Mouse (Mus musculus) heart, embryonic 14.5 days (tissue): Measurements from ENCODE around the gene Rimkla. TPM values are rescaled to one million over a fixed set of nuclear protein-coding genes. Genes with fewer than 3 reads are reported as not detected.

ENCODE experiments used
- ATAC-seq: fragments of 200-750 bp; cut with Nextera tagmentation; 2 replicates; pipeline ENCODE4 v1.8.0; 2017; ENCODE audit warnings: low read depth, moderate TSS enrichment; ENCODE audit not compliant: insufficient number of reproducible peaks, insufficient read depth, low FRiP score
- H3K27ac ChIP-seq, 2 experiments: fragments of 200-500 bp in 1 of 2; fragments of 300-500 bp in 1 of 2; sonication (generic) in 1 of 2; replicated peaks in 1 of 2; 2 replicates each; pipeline ENCODE4 v1.5.1; 2012 to 2014; ENCODE audit warnings: low read depth in 2 of 2, low read length in 2 of 2, control low read depth in 1 of 2, mild to moderate bottlenecking in 1 of 2, mixed read lengths in 1 of 2; ENCODE audit not compliant: control insufficient read depth in 1 of 2, insufficient read depth in 1 of 2
- H3K27me3 ChIP-seq: fragments of 300-500 bp; sonication (generic); 2 replicates; pipeline ENCODE4 v1.6.1; 2014; ENCODE audit warnings: mild to moderate bottlenecking, low read length, control low read depth; ENCODE audit not compliant: control insufficient read depth, insufficient read depth
- H3K36me3 ChIP-seq: fragments of 300-500 bp; sonication (generic); 2 replicates; pipeline ENCODE4 v1.6.1; 2014; ENCODE audit warnings: mild to moderate bottlenecking, control low read depth, low read length, mixed read lengths; ENCODE audit not compliant: control insufficient read depth, insufficient read depth
- H3K4me1 ChIP-seq, 2 experiments: fragments of 200-500 bp in 1 of 2; fragments of 300-500 bp in 1 of 2; sonication (generic) in 1 of 2; 2 replicates each; pipeline ENCODE4 v1.6.1; 2012 to 2014; ENCODE audit warnings: low read length in 2 of 2, control low read depth in 1 of 2, mixed read lengths in 1 of 2; ENCODE audit not compliant: control insufficient read depth in 2 of 2, insufficient read depth in 2 of 2
- H3K4me2 ChIP-seq: fragments of 300-500 bp; sonication (generic); 2 replicates; pipeline ENCODE4 v1.6.1; 2014; ENCODE audit warnings: mild to moderate bottlenecking, low read length
- H3K4me3 ChIP-seq, 2 experiments: fragments of 200-500 bp in 1 of 2; fragments of 300-500 bp in 1 of 2; sonication (generic) in 1 of 2; 2 replicates each; pipeline ENCODE4 v1.5.1; 2012 to 2014; ENCODE audit warnings: low read length in 2 of 2, mild to moderate bottlenecking in 2 of 2, control low read depth in 1 of 2, low read depth in 1 of 2, moderate library complexity in 1 of 2; ENCODE audit not compliant: control insufficient read depth in 1 of 2, insufficient read depth in 1 of 2
- H3K9ac ChIP-seq: fragments of 300-500 bp; sonication (generic); 2 replicates; pipeline ENCODE4 v1.6.1; 2014; ENCODE audit warnings: mild to moderate bottlenecking, low read length
- H3K9me3 ChIP-seq: fragments of 300-500 bp; sonication (generic); 2 replicates; pipeline ENCODE4 v1.6.1; 2016; ENCODE audit warnings: low read length, control low read depth; ENCODE audit not compliant: control insufficient read depth
- WGBS: fragments of 180-500 bp; shearing (Covaris S2); extraction: QIAGEN DNeasy Blood & Tissue Kit; methylation state at CpG from one replicate; pipeline ENCODE4 v1.1.7; 2014; 5-methylcytosine and 5-hydroxymethylcytosine counted together
- polyA plus RNA-seq: library from polyadenylated mRNA; unstranded; fragments of >200 nt; fragmentation: Nextera tagmentation; extraction: Ambion mirVana; gene quantifications from 2 replicates; pipeline ENCODE4 v1.2.1, GENCODE M21; 2014

The Rimkla gene
- polyA plus RNA-seq, 1 experiment from 2014 or later: 5.7 TPM

- Histone ChIP-seq H3K36me3 (no peaks in the 10 kb centered on the region), H3K4me2 (0 out of 2 replicates have a peak overlapping the region, but pooled peaks have one; percentile 8), H3K4me1 (peaks cover 6 to 17% of the 10 kb centered on the region in 2 experiments), H3K9ac (0 out of 2 replicates have a peak overlapping the region, but pooled peaks have one; percentile 30), H3K27me3 (no peaks in the 10 kb centered on the region), H3K27ac (no peak overlapping the region), H3K9me3 (peaks cover 4% of the 10 kb centered on the region; the same call in 1 of the 2 replicates), H3K4me3 (no peak overlapping the region)
- WGBS: 11% methylated on average over 6 of the region's 6 CpGs
- ATAC-seq: no peak
These were observed 38.9 kb downstream of the Rimkla start for GRCm38 (mm10) chr4:119453533-119453932.

GRCm38 (mm10) chr4:119453128-119453527 is 39.3 kb downstream of the Rimkla start:
- 48% methylated on average over 5 of the region's 5 CpGs for WGBS
- Histone ChIP-seq H3K27ac (no peak overlapping the region), H3K4me1 (peaks cover 6 to 17% of the 10 kb centered on the region in 2 experiments), H3K4me2 (0 out of 2 replicates have a peak overlapping the region, but pooled peaks have one; percentile 8), H3K4me3 (no peak overlapping the region), H3K9me3 (peaks cover 4% of the 10 kb centered on the region; the same call in 1 of the 2 replicates), H3K9ac (0 out of 2 replicates have a peak overlapping the region, but pooled peaks have one; percentile 30), H3K36me3 (no peaks in the 10 kb centered on the region), H3K27me3 (no peaks in the 10 kb centered on the region)
- no peak for ATAC-seq

GRCm38 (mm10) chr4:119450436-119450835 is 42.0 kb downstream of the Rimkla start:
- WGBS: 67% methylated on average over 7 of the region's 7 CpGs
- Histone ChIP-seq H3K9me3 (peaks cover 3% of the 10 kb centered on the region; the same call in 1 of the 2 replicates), H3K36me3 (no peaks in the 10 kb centered on the region), H3K4me3 (no peak overlapping the region), H3K9ac (no peak overlapping the region), H3K4me1 (peaks cover 6 to 13% of the 10 kb centered on the region in 2 experiments), H3K27me3 (no peaks in the 10 kb centered on the region), H3K27ac (no peak overlapping the region), H3K4me2 (no peak overlapping the region)
- no peak for ATAC-seq

DNA sequence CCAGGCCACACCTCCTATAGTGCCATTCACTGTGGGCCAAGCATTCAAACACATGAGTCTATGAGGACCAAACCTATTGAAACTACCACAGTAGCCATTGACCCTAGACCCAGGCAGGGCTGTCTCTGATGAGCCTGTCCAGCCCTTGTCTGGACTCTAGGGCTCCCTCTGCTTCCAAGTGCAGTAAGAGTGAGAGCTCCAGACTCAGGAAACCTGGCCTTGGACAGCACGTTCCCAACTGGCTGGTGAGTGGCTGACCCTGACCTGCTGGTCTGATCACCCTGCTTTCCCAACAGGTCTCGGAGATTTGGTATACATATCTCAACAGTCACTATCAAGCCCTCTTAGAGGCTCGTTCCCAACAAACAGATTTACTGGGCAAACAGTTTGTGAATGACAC is 44.6 kb downstream of the Rimkla start:
- no peak overlapping the region for H3K27ac ChIP-seq
- ATAC-seq: no peak
- H3K9me3 ChIP-seq: no peaks in the 10 kb centered on the region
- 78% methylated on average over 3 of the region's 3 CpGs for WGBS
- no peak overlapping the region for H3K9ac ChIP-seq
- H3K4me2 ChIP-seq: no peak overlapping the region
- H3K36me3 ChIP-seq: no peaks in the 10 kb centered on the region
- H3K4me3 ChIP-seq: no peak overlapping the region
- peaks cover 0 to 4% of the 10 kb centered on the region in 2 experiments; a peak in 1 of 4 replicates for H3K4me1 ChIP-seq
- no peaks in the 10 kb centered on the region for H3K27me3 ChIP-seq

DNA sequence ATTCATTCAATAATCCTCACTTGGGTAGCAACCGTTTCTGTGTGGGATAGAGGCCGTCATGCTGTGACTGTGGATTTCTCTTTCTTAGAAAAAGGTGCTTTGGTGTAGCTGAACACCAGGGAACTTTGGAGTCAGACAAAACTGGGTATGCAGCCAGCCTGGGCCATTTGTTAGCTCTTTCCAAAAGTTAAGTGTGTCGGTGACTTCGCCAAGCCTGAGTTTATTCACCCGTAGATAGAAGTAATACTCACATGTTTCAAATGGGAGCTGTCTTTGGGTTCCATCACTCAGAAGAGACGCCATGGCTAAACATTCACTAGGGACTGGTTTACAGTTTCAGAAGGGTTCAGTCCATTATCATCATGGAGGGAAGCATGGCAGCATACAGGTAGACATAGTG is 45.2 kb downstream of the Rimkla start:
- ATAC-seq: no peak
- no peaks in the 10 kb centered on the region for H3K27me3 ChIP-seq
- no peak overlapping the region for H3K9ac ChIP-seq
- no peak overlapping the region for H3K4me2 ChIP-seq
- no peak overlapping the region for H3K4me3 ChIP-seq
- peaks cover 0 to 2% of the 10 kb centered on the region in 2 experiments; a peak in 1 of 4 replicates for H3K4me1 ChIP-seq
- 89% methylated on average over 6 of the region's 6 CpGs for WGBS
- no peak overlapping the region for H3K27ac ChIP-seq
- no peaks in the 10 kb centered on the region for H3K36me3 ChIP-seq
- H3K9me3 ChIP-seq: no peaks in the 10 kb centered on the region

GRCm38 (mm10) chr4:119442539-119442938 is 49.9 kb downstream of the Rimkla start:
- H3K27ac ChIP-seq: no peak overlapping the region
- no peak for ATAC-seq
- H3K36me3 ChIP-seq: no peaks in the 10 kb centered on the region
- H3K9ac ChIP-seq: no peak overlapping the region
- 51% methylated on average over 6 of the region's 6 CpGs for WGBS
- no peak overlapping the region for H3K4me2 ChIP-seq
- H3K4me1 ChIP-seq: peaks cover 0 to 2% of the 10 kb centered on the region in 2 experiments; a peak in 1 of 4 replicates
- no peaks in the 10 kb centered on the region for H3K27me3 ChIP-seq
- H3K9me3 ChIP-seq: no peaks in the 10 kb centered on the region
- no peak overlapping the region for H3K4me3 ChIP-seq

DNA sequence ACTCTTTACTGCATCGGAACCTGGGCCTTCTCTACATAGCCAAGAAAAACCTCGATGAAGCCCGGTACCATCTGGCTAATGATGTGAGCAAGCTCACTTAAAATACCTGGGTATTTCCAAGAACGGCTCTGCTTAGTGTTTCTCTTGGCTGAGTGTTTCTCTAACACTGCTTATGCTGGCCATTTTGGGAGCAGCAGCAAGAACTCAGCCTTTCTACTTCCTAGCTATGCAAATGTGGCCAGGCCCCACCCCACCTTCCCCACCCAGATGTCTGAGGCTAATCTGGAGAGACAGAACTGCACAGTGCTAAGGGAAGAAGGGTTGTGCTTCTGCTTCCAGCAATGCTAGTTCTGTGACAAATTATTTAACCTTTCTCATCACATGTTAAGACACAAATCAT is 50.6 kb downstream of the Rimkla start:
- ATAC-seq: no peak
- Histone ChIP-seq H3K9me3 (no peaks in the 10 kb centered on the region), H3K27me3 (no peaks in the 10 kb centered on the region), H3K4me1 (peaks cover 0 to 2% of the 10 kb centered on the region in 2 experiments; a peak in 1 of 4 replicates), H3K4me3 (no peak overlapping the region), H3K27ac (no peak overlapping the region), H3K9ac (no peak overlapping the region), H3K4me2 (no peak overlapping the region), H3K36me3 (no peaks in the 10 kb centered on the region)
- WGBS: 83% methylated on average over 4 of the region's 4 CpGs

DNA sequence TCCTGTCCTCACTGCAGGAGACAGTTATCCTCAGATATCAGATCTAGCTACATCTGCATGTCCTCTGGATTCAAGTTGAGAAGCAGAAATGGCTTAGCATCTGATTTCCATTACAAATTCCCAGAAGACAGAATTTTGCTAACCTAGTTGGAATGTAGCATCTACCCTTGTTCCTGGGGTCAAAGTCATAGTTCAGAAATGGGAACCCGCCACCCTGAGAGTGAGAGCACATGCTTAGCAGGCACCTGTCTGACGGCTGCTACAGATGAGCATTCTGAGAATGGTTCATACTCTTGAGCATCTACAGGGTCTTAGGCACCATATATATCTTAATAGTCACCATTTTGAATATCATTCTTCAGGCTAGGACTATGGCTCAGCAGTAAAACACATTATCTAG is 54.5 kb downstream of the Rimkla start:
- 85% methylated on average over 2 of the region's 2 CpGs for WGBS
- no peak overlapping the region for H3K9ac ChIP-seq

More for the DNA sequence above, 54.5 kb downstream of the Rimkla start:
- Histone ChIP-seq H3K4me2 (no peak overlapping the region), H3K36me3 (no peaks in the 10 kb centered on the region), H3K27ac (no peak overlapping the region), H3K4me3 (no peak overlapping the region), H3K9me3 (peaks cover 7% of the 10 kb centered on the region), H3K4me1 (peaks cover 0 to 2% of the 10 kb centered on the region in 2 experiments; a peak in 1 of 4 replicates), H3K27me3 (no peaks in the 10 kb centered on the region)
- no peak for ATAC-seq
